Mouse (Mus musculus) neutrophil, adult 5-6 weeks (primary cell): ENCODE measurements around the gene Prrt3. TPM values are rescaled to one million over a fixed set of nuclear protein-coding genes. Genes with fewer than 3 reads are reported as not detected.

Experiments
- ATAC-seq: fragments of 151-379, 151-347 bp; 2 replicates; pipeline ENCODE4 v1.8.0; 2017; ENCODE audit warnings: mild to moderate bottlenecking, moderate TSS enrichment; ENCODE audit not compliant: insufficient number of reproducible peaks, poor library complexity, low FRiP score, severe bottlenecking; ENCODE audit errors: extremely low read depth
- total RNA-seq: library from RNA; stranded (forward); fragments of 200-1000 nt; gene quantifications from 2 replicates; pipeline ENCODE4 v1.2.3, GENCODE M21; 2017

Gene Prrt3
- total RNA-seq, 1 experiment from 2014 or later, result not detected

GRCm38 (mm10) chr6:113494258-113494788, 7.4 kb downstream of the Prrt3 start:
- peak; percentile 68 for ATAC-seq

- ATAC-seq, result no peak
These were observed 9.4 kb downstream of the Prrt3 start for GRCm38 (mm10) chr6:113492101-113492864.

GRCm38 (mm10) chr6:113489410-113489809, 12.3 kb downstream of the Prrt3 start:
- no peak for ATAC-seq

DNA sequence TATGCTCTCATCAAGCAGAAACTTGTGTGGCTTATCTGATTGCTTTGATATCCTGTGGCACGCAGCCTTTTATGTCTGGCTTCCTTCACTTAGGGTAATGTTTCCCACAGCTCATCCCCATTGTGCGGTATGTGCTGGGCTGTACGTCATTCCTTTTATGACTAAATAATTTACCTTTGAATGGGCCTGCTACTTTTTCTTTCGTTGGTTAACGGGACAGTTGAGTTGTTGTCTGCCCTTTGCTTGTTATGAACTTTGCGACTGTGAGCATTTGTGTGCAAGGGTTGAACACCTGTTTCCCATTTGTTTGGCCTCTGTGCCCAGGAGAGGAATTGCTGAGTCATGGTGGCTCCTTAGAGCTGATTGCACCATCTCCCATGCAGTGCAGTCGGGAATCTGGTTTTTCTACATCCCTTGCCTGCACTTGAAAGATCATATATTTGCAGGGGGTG, 14.6 kb downstream of the Prrt3 start:
- ATAC-seq, result no peak

DNA sequence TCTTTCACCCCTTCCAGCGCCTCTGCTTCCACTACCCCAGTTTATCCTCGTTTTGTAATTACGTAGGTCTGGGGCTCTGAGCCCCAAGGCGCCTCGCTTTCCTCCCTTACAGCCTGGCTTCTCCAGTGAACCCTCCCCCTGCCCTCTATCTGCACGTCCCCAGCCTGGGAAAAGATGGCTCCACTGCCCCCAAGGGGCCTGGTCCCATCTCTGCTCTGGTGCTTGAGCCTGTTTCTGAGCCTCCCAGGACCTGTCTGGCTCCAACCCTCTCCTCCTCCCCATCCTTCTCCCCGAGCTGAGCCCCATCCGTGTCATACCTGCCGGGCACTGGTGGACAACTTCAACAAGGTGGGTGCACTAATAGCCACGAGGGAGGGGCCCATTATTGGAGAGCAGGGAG, 18.0 kb downstream of the Prrt3 start:
- ATAC-seq, result no peak

- peak; percentile 95 for ATAC-seq
These were observed 18.6 kb downstream of the Prrt3 start, which contains the start of gene Creld1 for GRCm38 (mm10) chr6:113483100-113483615. Gene Creld1 (plus strand): TSS chr6:113483297.

DNA sequence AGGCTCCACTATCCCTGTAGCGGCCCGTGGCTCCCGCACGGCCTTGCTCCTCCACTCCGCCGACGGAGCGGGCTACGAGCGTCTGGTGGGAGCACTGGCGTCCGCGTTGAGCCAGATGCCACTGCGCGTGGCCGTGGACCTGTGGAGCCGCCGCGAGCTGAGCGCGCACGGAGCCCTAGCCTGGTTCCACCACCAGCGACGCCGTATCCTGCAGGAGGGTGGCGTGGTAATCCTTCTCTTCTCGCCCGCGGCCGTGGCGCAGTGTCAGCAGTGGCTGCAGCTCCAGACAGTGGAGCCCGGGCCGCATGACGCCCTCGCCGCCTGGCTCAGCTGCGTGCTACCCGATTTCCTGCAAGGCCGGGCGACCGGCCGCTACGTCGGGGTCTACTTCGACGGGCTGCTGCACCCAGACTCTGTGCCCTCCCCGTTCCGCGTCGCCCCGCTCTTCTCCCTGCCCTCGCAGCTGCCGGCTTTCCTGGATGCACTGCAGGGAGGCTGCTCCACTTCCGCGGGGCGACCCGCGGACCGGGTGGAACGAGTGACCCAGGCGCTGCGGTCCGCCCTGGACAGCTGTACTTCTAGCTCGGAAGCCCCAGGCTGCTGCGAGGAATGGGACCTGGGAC, 19.1 kb downstream of the Prrt3 start:
- ATAC-seq, result peak; percentile 21; the same call in 1 of the 2 replicates

GRCm38 (mm10) chr6:113480555-113481373, 21.0 kb downstream of the Prrt3 start:
- ATAC-seq, result no peak

- ATAC-seq, result no peak
These were observed 22.8 kb downstream of the Prrt3 start for GRCm38 (mm10) chr6:113478906-113479305.

- no peak for ATAC-seq
These were observed 24.4 kb downstream of the Prrt3 start for GRCm38 (mm10) chr6:113477353-113477752.

DNA sequence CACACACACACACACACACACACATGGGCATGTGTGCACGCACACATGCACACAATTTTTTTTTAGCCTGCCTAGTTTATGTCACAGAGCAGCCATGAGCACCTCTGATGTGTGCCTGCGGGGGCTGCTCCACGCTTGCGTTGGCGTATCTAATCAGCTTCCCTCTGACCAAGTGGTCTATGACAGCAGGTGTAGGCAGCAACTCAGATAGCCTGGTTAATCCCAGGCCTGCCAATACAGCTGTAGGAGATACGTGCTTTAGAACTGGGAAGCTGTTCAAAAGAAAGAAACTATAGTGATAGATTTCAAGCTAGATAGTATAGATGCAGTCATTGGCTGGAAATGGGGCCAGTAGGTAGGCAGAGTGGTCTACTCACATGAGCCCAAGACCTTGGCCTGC, 28.0 kb downstream of the Prrt3 start:
- ATAC-seq, result no peak

- no peak for ATAC-seq
These were observed 28.5 kb downstream of the Prrt3 start for GRCm38 (mm10) chr6:113473246-113473645.

DNA sequence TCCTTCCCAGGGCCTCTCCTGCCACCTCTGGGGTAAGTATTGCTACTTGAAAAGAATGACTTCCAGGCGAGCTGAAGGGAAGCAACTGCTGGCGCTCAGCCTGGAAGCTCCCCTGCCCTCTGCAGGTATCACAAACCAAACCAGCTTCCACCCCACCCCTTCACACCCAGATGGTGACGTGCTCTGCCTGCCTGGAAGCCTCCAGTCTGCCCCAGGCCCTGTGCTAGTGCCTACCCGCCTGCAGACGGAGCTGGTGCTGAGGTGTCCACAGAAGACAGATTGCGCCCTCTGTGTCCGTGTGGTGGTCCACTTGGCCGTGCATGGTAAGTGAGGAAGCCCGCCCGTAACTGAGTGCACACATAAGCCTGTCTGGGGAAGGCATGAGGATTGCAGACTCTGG, 29.7 kb downstream of the Prrt3 start:
- no peak for ATAC-seq

DNA sequence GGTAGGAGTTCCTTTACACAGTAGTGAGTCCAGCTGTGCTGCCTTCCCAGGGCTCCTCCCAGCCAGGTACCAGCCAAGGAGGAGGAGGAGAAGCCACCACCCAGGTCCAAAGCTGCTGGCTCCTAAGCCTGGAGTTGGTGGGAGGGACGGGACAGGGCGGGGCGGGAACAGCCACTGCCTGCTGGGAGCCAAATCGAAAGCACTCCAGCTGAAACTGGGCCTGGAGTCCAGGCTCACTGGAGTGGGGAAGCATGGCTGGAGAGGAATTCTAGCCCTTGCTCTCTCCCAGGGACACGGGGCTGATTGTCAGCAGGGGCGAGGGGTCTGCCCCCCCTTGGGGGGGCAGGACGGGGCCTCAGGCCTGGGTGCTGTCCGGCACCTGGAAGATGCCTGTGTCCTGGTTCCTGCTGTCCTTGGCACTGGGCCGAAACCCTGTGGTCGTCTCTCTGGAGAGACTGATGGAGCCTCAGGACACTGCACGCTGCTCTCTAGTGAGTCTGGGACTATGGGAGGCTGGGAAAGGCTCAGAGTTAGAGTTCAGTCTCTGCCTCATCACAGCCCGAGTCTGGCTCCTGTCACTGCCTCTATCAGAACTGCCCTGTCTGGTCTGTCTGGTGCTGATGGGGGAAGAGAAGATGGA, 30.3 kb downstream of the Prrt3 start, which contains the start of gene Il17rc:
TSS of gene Il17rc (plus strand) at position 131 of the 640 bp plus-strand sequence.
- no peak for ATAC-seq

DNA sequence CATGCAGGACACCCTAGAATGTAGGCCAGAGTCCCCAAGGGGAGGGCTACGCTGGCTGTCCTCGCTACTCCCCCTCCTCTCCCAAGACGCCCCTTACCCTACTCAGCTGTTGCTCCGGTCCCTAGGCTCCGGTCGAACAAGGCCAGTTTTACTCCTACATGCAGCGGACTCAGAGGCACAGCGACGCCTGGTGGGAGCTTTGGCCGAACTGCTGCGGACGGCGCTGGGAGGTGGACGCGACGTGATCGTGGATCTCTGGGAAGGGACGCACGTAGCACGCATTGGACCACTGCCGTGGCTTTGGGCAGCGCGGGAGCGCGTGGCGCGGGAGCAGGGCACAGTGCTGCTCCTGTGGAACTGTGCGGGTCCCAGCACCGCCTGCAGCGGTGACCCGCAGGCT, 32.3 kb downstream of the Prrt3 start:
- no peak for ATAC-seq

GRCm38 (mm10) chr6:113469021-113469420, 32.7 kb downstream of the Prrt3 start:
- ATAC-seq, result peak; percentile 76

- no peak for ATAC-seq
These were observed 33.2 kb downstream of the Prrt3 start for GRCm38 (mm10) chr6:113468512-113468911.

DNA sequence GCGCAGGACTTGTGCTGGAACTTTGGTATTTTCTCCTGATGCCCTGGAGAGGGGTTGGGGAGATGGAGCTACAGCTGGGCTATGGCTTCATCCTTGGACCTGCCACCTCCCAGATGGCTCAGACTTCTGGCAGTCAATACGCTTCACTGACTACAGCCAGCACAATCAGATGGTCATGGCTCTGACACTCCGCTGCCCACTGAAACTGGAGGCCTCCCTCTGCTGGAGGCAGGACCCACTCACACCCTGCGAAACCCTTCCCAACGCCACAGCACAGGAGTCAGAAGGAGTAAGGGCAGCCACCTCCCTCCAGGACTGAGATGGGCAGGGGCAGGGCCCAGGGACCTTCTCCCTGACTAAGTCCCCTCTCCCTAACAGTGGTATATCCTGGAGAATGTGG, 36.1 kb downstream of the Prrt3 start:
- ATAC-seq, result no peak

DNA sequence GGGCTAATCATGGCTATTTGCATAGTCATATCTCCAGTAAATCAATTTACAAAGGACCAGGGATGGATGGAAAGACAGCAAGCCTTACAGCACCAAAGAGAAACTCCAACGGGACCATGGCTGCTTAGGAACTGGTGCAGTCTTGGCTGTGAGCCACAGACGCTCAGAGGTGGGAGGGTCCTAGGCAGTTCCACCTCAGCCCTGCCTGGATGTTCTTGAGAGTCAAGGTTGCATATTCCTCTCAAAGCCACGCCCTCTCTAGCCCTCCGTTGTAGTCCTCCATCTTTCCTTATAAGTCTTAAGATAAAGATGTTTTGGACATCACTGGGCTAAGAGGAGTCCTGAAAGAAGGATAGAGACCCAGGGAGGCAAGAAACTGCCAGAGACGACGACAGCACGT, 37.7 kb downstream of the Prrt3 start:
- ATAC-seq, result no peak
